Mouse (Mus musculus) cortical plate, adult 2 months (tissue): Measurements from ENCODE around the gene Oprm1.

Experiments
- CTCF ChIP-seq: fragments of 200-500 bp; IDR thresholded peaks from 2 replicates; pipeline ENCODE4 v1.5.1; 2011; ENCODE audit warnings: mild to moderate bottlenecking, control low read depth, low read length; ENCODE audit not compliant: insufficient read depth; ENCODE audit errors: extremely low read depth
- POLR2A ChIP-seq: fragments of 200-500 bp; IDR thresholded peaks from 2 replicates; pipeline ENCODE4 v1.6.1; 2011; ENCODE audit warnings: mild to moderate bottlenecking, low read length, control low read depth; ENCODE audit not compliant: insufficient read depth; ENCODE audit errors: extremely low read depth

- TF ChIP-seq CTCF (no peak), POLR2A (no peak)
Measured at GRCm38 (mm10) chr10:6926724-6927123, 168.4 kb downstream of the Oprm1 start.
